Mouse (Mus musculus) myocyte (in vitro differentiated cells): ENCODE measurements around the gene Tmem205.

Experiments used
- E2F4 ChIP-seq: IDR thresholded peaks from one replicate; pipeline ENCODE4 v1.6.1; 2011; ENCODE audit warnings: mild to moderate bottlenecking, control low read depth, moderate library complexity; ENCODE audit not compliant: insufficient read depth
- MAX ChIP-seq: IDR thresholded peaks from one replicate; pipeline ENCODE4 v1.6.1; 2011; ENCODE audit warnings: low read depth, mild to moderate bottlenecking, control low read depth
- MYOD1 ChIP-seq, 3 experiments: IDR thresholded peaks; one replicate each; pipeline ENCODE4 v1.6.1; 2011; ENCODE audit warnings: control low read depth in 2 of 3, low read depth in 2 of 3, mild to moderate bottlenecking in 2 of 3, moderate library complexity in 1 of 3; ENCODE audit not compliant: insufficient read length in 2 of 3, control insufficient read depth in 1 of 3
- MYOG ChIP-seq, 3 experiments: IDR thresholded peaks; one replicate each; pipeline ENCODE4 v1.6.1; 2011; ENCODE audit warnings: control low read depth in 2 of 3, low read depth in 2 of 3, mild to moderate bottlenecking in 2 of 3; ENCODE audit not compliant: insufficient read length in 2 of 3, control insufficient read depth in 1 of 3, insufficient read depth in 1 of 3
- POLR2A ChIP-seq: IDR thresholded peaks from one replicate; pipeline ENCODE4 v1.6.1; 2011; ENCODE audit warnings: low read depth, mild to moderate bottlenecking, control low read depth, moderate library complexity; ENCODE audit not compliant: insufficient read length
- POLR2AphosphoS2 ChIP-seq: IDR thresholded peaks from one replicate; pipeline ENCODE4 v1.6.1; 2011; ENCODE audit warnings: low read depth, control low read depth; ENCODE audit not compliant: insufficient read length
- TCF12 ChIP-seq: IDR thresholded peaks from one replicate; pipeline ENCODE4 v1.6.1; 2011; ENCODE audit warnings: mild to moderate bottlenecking, control low read depth; ENCODE audit not compliant: poor library complexity, insufficient read depth, severe bottlenecking
- TCF3 ChIP-seq: IDR thresholded peaks from one replicate; pipeline ENCODE4 v1.6.1; 2011; ENCODE audit warnings: low read depth, control low read depth; ENCODE audit not compliant: insufficient read length
- USF1 ChIP-seq: IDR thresholded peaks from one replicate; pipeline ENCODE4 v1.6.1; 2011; ENCODE audit warnings: low read depth, mild to moderate bottlenecking, control low read depth, moderate library complexity

DNA sequence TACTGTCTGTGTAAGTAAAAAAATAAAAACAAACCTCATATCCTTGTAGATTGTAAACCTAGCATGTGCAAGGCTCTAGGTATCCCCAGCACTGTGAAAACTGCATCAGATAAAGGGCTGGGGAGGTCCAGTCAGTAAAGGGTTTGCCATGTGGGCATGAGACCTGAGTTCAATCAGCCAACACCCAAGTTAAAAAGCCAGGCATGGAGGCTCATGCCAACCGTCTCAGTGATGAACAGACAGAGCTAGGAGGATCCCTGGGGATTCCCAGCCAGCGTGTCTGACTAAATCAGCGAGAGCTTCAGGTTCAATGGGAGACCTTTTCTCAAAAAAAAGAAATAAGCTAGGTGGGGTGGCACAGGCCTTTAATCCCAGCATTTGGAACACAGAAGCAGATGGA is 2.3 kb downstream of the Tmem205 start:
- TF ChIP-seq POLR2A: no peak
- TF ChIP-seq TCF3: no peak
- TF ChIP-seq E2F4: no peak
- TF ChIP-seq MYOD1 (IDR thresholded peaks at IDR 0.05; ENCODE audit: control insufficient read depth in 1 of 3, insufficient read length in 2 of 3, low read depth in 2 of 3): no peak
- no peak for TF ChIP-seq MAX
- no peak for TF ChIP-seq MYOG (IDR thresholded peaks at IDR 0.05; ENCODE audit: control insufficient read depth in 1 of 3, insufficient read depth in 1 of 3, insufficient read length in 2 of 3, low read depth in 2 of 3)
- TF ChIP-seq USF1: no peak
- no peak for TF ChIP-seq POLR2AphosphoS2
- TF ChIP-seq TCF12: no peak
